Mouse (Mus musculus) thymus, postnatal 4 days (tissue): ENCODE measurements around the gene Lbp.

Experiments used
- DNase-seq: peaks from one replicate; pipeline ENCODE4 v3.0.0; 2021

The Lbp gene

DNA sequence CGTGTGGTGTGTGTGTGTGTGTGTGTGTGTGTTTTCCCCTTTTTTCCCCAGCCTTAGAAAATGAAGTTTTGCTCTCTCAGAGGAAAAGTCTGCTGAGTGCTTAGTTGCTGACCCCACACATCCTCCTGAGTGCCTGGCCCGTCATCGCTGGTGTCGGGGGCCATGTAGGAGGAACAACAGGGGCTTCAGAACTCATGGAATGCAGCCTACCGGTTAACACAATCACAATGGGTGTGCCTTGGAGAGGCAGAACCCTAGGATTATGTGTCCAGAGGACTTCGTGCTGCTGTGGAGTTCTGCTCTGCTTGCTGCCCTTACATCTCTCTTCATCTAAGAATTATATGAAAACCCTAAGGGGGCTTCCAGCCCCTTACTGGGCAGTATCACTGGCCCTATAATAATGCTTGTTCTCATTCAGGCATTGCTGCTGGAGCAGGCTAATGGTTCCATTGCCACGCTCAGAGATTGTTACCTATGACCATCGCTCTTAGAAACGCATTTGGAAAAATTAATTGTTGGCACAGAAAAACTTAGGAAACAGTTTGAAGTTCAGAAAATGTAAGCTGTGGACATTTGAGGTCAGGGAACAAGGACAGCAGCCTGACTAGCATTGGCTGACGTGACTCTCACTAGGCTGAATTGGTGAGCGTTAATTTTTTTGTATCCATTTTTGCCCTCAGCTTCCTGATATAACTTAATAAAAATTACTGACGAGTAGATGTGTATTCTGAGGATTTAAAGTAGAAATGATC, 59.0 kb downstream of the Lbp start:
- DNase-seq, result no peak

DNA sequence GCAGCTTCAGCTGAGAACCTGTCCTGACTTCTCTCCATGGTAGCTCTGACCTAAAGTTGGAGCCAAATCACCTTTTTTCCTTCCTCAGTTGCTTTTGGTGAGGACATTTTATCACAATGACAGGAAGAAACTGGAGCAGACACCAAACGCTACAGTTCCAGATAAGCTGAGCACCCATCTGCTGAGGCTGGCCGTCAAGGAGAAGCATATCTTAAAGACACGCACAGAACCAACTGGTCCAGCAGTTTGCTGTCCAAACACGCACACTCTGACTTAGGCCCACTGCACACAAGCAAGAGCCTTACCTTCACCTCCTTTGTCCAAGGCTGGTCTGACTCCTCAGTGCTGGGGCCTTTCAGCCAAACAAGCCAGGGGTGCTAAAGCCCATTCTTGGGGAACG, 61.4 kb downstream of the Lbp start:
- no peak for DNase-seq

DNA sequence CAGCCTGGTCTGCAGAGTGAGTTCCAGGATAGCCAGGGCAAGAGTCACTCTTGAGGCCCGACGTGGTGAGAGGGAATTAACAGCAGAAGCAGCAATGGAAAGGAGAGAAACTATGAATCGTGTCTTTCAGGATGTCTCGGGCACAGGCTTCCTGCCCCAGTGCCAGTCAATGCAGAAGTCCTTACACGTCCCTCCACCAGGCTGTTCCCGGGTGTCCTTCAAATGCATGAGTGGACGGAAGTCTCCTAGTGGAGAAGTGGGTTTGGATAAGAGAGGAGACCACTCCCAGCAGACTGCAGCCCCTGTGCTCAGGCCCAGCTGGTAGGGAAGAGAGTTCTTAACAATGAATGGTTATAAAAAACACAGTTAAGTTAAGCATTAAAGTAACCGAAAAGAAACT, 62.0 kb downstream of the Lbp start:
- no peak for DNase-seq

DNA sequence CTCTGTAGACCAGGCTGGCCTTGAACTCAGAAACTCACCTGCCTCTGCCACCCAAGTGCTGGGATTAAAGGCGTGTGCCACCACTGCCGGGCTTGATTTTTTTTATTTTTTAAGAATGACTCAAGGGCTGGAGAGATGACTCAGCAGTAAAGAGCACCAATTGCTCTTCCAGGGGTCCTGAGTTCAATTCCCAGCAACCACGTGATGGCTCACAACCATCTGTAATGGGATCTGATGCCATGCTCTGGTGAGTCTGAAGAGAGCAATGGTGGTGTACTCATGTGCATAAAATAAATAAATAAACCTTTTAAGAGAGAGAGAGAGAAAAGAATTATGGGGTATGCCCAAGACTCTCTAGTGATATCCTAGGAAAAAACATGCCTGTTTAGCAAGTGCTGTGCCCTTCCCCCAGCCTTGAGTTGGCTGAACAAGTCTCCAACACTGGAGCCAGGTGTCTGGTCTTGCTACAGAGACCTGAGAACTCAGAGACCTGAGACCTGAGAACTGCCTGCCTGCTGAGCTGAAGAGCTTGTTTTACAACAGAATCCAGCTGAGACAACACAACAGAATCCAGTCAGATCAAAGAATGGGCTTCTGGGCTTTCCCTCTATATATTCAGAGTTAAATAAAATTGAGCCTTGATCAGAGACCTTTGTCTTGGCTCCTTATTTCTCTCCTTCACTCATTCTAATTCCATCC, 63.3 kb downstream of the Lbp start:
- DNase-seq, result no peak

DNA sequence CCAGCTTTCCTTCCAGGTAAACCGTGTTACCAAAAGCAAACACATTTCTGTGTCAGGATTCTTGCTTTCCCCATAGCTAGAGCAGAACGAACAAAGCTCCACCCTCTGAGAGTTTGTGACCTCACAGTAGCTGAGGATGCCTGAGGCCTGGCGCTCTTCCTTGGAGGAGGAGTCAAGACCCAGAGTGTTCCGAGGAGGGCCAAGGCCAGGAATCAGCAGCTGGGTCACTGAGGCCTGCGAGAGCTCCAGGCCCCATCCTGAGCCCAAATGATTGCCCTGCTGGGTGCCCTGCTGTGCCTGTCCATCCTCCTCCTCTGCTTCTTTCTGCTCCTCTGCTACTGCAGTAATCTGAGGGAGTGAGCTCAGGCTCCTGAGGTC, 63.9 kb downstream of the Lbp start:
- no peak for DNase-seq

DNA sequence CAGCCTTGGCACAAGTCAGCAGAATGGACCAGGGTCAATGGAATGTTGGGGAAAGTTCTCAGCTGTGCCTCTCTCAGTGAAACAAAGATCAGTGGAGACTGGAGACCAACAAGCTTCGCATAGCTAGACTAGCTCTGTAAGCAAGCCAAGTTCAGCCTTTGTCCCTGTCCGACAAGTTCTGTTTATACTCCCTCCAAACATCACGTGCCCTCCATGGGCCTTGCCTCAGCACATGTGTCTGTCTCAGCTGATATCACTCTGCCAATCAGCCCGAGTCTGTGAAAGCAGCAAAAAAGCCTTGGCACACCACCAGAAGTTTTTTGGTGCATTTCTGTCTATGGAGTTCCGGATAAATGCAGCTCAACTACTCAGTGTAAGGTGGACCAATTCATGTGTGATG, 66.8 kb downstream of the Lbp start:
- DNase-seq, result no peak

DNA sequence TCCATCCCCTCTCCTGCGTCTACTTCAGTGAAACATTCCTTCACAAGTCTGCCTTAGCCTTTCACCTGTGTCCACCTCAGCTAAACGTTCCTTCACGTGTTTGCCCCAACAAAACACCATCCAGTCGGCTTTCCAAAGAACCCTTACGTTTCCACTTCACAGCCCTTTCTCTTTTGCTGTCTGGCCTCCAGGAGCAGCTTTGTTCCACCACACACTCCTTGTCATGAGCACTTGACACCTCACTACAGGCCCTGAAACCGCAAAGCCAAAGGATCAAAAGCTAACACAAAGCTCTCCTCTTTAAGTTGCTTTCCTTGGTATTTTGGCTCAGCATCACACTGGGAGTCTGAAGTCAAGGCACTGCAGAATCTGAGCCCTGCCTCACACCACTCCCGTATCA, 67.2 kb downstream of the Lbp start:
- DNase-seq, result no peak

DNA sequence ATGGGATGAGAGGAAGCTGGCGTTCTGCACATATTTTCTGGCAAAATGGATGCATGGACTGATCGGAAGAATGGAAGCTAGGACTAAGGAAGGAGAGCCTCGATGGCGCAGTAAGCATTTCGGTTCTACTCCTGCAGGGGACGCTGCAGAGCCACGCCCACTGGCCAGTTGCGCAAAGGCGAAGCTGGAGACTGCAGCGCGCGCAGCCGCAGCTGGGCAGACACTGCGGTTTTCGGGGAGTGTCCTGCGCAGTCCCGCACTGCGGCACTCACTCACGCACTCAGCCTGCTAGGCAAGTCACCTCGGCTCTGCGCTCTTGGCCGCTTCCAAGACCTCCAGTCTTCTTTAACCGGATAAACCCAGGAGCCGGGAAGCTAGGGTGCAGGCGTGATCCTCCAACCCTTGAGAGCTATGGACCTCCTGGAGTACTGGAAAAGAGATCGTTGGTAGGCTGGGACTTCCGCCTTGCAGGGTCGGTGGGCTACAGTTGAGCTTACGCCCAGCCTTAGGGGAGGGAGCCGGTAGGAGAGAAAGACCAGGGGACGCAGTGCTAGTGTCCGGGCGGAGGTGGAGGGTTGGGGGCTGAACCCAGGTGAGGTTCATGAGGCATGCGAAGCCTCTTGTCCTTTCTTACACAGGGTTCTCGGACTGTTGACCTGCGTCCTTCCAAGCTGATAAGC, 69.3 kb downstream of the Lbp start, which contains the start of gene Snhg11:
Gene Snhg11, plus strand, starts transcription at position 196 of the 680 bp plus-strand sequence.
- DNase-seq, result peak; percentile 23

DNA sequence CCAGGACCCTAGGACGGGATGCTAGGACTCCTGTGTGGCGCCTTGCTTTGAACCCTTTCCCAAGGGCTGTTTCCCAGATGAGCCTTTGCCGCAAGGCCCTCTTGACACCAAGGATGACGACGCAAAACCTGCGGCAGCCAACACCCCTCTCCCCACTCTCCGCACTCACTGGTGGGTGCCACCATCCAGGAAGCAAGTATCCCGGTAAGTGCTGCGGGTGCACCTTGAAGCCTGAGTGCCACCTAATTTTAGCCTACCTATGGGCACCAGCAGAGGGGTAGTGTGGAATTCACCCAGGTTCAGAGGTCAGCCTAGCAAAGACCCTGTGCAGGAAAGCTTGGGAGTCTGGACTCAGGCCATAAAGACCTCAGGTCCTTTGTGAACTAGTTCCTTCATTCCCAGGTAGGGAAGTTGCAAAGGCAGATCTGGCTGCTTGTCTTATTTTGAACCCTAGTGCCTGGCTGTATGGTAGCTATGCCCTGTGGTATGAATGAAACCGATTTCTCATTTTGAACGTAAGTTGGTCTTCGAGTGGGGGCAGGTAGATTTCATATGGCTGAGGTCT, 69.9 kb downstream of the Lbp start:
- no peak for DNase-seq

DNA sequence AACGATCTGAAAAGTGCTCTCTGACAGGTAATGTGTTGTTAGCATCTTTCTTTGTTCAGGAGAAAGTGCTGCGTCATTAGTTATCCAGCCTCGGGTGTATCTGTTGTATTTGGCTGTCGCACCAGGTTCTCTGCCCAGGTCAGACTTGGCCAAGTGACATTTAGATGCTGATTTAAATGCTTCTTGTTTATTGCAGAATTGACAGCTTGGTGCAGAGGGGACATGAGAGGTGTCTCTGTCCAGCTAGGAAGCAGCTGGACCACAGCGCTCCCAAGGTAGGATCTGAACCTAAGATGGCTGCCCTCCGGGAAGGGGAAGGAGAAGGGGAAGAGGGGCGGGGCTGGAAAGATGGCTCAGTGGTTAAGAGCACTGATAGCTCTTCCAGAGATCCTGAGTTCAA, 70.5 kb downstream of the Lbp start:
- no peak for DNase-seq

DNA sequence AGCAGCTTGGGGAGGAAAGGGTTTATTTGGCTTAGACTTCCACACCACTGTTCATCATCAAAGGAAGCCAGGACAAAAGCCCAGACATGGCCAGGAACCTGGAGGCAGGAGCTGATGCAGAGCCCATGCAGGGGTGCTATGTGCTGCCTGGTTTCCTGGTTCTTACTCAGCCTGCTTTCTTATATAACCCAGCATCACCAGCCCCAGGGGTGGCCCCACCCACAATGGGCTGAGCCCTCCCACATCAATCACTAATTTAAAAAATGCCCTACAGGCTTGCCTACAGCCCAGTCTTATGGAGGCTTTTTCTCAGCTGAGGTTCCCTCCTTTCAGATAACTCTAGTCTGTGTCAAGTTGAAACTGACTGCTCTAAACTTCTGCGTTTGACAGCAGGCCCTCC, 71.5 kb downstream of the Lbp start:
- DNase-seq, result no peak

DNA sequence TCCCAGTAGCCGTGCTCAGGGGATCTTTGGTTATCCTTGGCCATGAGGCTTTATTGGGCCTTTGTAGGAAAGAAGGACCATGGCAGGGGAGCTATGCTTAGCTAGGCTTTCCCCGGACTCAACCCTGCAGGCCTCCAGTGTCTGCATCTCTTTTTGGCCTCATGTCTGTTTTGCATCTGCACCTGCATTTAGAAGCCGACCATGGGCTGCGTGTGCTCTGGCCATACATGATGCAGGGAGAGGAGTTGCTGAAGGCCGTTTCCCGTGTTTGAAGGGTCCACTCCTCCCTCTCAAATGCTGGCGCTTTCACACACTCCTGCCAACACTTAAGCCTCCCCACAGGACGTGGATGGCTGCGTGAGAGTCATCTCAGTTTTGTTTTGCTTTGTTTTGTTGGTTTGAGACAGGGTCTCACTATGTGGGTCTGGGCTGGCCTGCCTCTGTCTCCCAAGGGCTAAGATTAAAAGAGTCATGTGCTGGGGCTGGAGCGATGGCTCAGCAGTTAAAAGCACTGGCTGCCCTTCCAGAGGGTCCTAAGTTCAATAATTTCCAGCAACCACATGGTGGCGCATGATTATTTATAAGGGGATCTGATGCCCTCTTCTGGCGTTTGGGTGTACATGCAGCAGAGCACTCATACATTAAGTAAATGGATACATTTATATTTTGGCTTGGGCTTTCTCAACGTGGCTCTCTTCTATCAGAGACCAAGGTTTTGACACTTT, 73.2 kb downstream of the Lbp start:
- DNase-seq, result peak; percentile 70
